Mouse (Mus musculus) adrenal gland, adult 2 months (tissue): Measurements from ENCODE around the gene Serpina3m. TPM values are rescaled to one million over a fixed set of nuclear protein-coding genes. Genes with fewer than 3 reads are reported as not detected.
A peak's percentile ranks its signal among the peaks of the same experiment; 100 is the strongest.
"Not testable (repeated sequence)": the region's sequence is repeated elsewhere in the genome, so short reads cannot be mapped to it uniquely, and the experiment has no call there.

ENCODE experiments used
- DNase-seq: peaks from one replicate; pipeline ENCODE4 v3.0.0; 2021
- polyA plus RNA-seq: library from polyadenylated mRNA; depleted of rRNA; stranded (reverse); fragments of >200 nt; gene quantifications from 2 replicates; pipeline ENCODE4 v1.2.3, GENCODE M21; 2012
- total RNA-seq, 2 experiments: library from RNA; stranded (reverse); gene quantifications; 2 replicates each; pipeline ENCODE4 v1.2.3; 2021

Gene Serpina3m
- total and polyA plus RNA-seq, 3 experiments, result 0.17 to 3.8 (median 2.5) TPM

GRCm38 (mm10) chr12:104388477-104388876, 50.2 kb downstream of the Serpina3m start:
- DNase-seq, result no peak

- not testable (repeated sequence) for DNase-seq
Measured at GRCm38 (mm10) chr12:104391057-104391456, 52.8 kb downstream of the Serpina3m start.

- no peak for DNase-seq
Measured at GRCm38 (mm10) chr12:104403968-104404367, 65.7 kb downstream of the Serpina3m start.

- no peak for DNase-seq
Measured at GRCm38 (mm10) chr12:104406454-104406885, 68.2 kb downstream of the Serpina3m start, which contains the start of gene Serpina3n. Serpina3n (plus strand) TSS chr12:104406729.

- no peak for DNase-seq
Measured at GRCm38 (mm10) chr12:104412507-104412906, 74.2 kb downstream of the Serpina3m start.

- DNase-seq, result no peak
Measured at GRCm38 (mm10) chr12:104414576-104414975, 76.3 kb downstream of the Serpina3m start.

GRCm38 (mm10) chr12:104415625-104416315, 77.5 kb downstream of the Serpina3m start:
- peak; percentile 70 for DNase-seq

GRCm38 (mm10) chr12:104418340-104419135, 80.3 kb downstream of the Serpina3m start:
- peak; percentile 80 for DNase-seq

GRCm38 (mm10) chr12:104419136-104419462, 80.8 kb downstream of the Serpina3m start:
- no peak for DNase-seq

- DNase-seq, result peak; percentile 57
Measured at GRCm38 (mm10) chr12:104422615-104423392, 84.5 kb downstream of the Serpina3m start.

- no peak for DNase-seq
Measured at GRCm38 (mm10) chr12:104425591-104425990, 87.3 kb downstream of the Serpina3m start.

GRCm38 (mm10) chr12:104426915-104427314, 88.6 kb downstream of the Serpina3m start:
- DNase-seq, result peak; percentile 25

GRCm38 (mm10) chr12:104431359-104431758, 93.1 kb downstream of the Serpina3m start:
- DNase-seq, result no peak

- DNase-seq, result no peak
Measured at GRCm38 (mm10) chr12:104433214-104433613, 94.9 kb downstream of the Serpina3m start.

GRCm38 (mm10) chr12:104433951-104434735, 95.9 kb downstream of the Serpina3m start:
- DNase-seq, result peak; percentile 75

- peak; percentile 86 for DNase-seq
Measured at GRCm38 (mm10) chr12:104440087-104440760, 101.9 kb downstream of the Serpina3m start.

- no peak for DNase-seq
Measured at GRCm38 (mm10) chr12:104443716-104444115, 105.4 kb downstream of the Serpina3m start.
